Mouse (Mus musculus) olfactory bulb, adult 2 months (tissue): ENCODE data around the gene Epha3. TPM values are rescaled to one million over a fixed set of nuclear protein-coding genes. Genes with fewer than 3 reads are reported as not detected.

ENCODE experiments used
- H3K27ac ChIP-seq: fragments of 200-500 bp; 2 replicates; pipeline ENCODE4 v1.5.1; 2012; ENCODE audit warnings: low read depth, low read length; ENCODE audit not compliant: insufficient read depth
- H3K4me1 ChIP-seq: fragments of 200-500 bp; 2 replicates; pipeline ENCODE4 v1.6.1; 2012; ENCODE audit warnings: low read length; ENCODE audit not compliant: control insufficient read depth, insufficient read depth
- H3K4me3 ChIP-seq: fragments of 200-500 bp; 2 replicates; pipeline ENCODE4 v1.5.1; 2012; ENCODE audit warnings: mild to moderate bottlenecking, low read depth, low read length, moderate library complexity; ENCODE audit not compliant: insufficient read depth
- CTCF ChIP-seq: fragments of 200-500 bp; IDR thresholded peaks from 2 replicates; pipeline ENCODE4 v1.5.1; 2012; ENCODE audit warnings: low read depth, mild to moderate bottlenecking, low read length, moderate library complexity; ENCODE audit not compliant: insufficient read depth
- POLR2A ChIP-seq: fragments of 200-500 bp; IDR thresholded peaks from 2 replicates; pipeline ENCODE4 v1.6.1; 2012; ENCODE audit warnings: mild to moderate bottlenecking, low read depth, low read length, moderate library complexity; ENCODE audit not compliant: insufficient read depth
- WGBS: fragments of 180-500 bp; shearing (Covaris S2); methylation state at CpG from one replicate; pipeline ENCODE4 v1.1.7; 2018; 5-methylcytosine and 5-hydroxymethylcytosine counted together
- polyA plus RNA-seq: library from polyadenylated mRNA; stranded (reverse); fragments of >200 nt; gene quantifications from 2 replicates; pipeline ENCODE4 v1.2.4, GENCODE M21; 2012; ENCODE audit warnings: low replicate concordance; ENCODE audit not compliant: missing spikeins, insufficient read depth, insufficient read length

Gene Epha3
- polyA plus RNA-seq, 1 experiment, result not detected

- TF ChIP-seq POLR2A (no peak), CTCF (no peak)
- Histone ChIP-seq H3K4me1 (0 out of 2 replicates have a peak, but pooled peaks cover 2% of the 10 kb centered on the region), H3K27ac (no peak overlapping the region), H3K4me3 (no peak overlapping the region)
- 57% methylated on average over 4 of the region's 4 CpGs for WGBS
Measured at GRCm38 (mm10) chr16:63761177-63761576, 102.8 kb downstream of the Epha3 start.

- Histone ChIP-seq H3K4me3 (no peak overlapping the region), H3K27ac (no peak overlapping the region), H3K4me1 (0 out of 2 replicates have a peak, but pooled peaks cover 2% of the 10 kb centered on the region)
- WGBS, result 50% methylated on average over 2 of the region's 2 CpGs
- TF ChIP-seq POLR2A, result no peak
- TF ChIP-seq CTCF, result no peak
Measured at GRCm38 (mm10) chr16:63760112-63760511, 103.9 kb downstream of the Epha3 start.

GRCm38 (mm10) chr16:63753052-63753451, 110.9 kb downstream of the Epha3 start:
- TF ChIP-seq POLR2A (no peak), CTCF (no peak)
- 14% methylated on average over 3 of the region's 3 CpGs for WGBS
- H3K4me3 ChIP-seq, result no peak overlapping the region
- H3K4me1 ChIP-seq, result no peaks in the 10 kb centered on the region
- H3K27ac ChIP-seq, result 0 out of 2 replicates have a peak overlapping the region, but pooled peaks have one; percentile 70

GRCm38 (mm10) chr16:63747817-63748216, 116.2 kb downstream of the Epha3 start:
- Histone ChIP-seq H3K4me1 (no peaks in the 10 kb centered on the region), H3K4me3 (no peak overlapping the region), H3K27ac (no peak overlapping the region)
- TF ChIP-seq POLR2A, result no peak
- TF ChIP-seq CTCF, result no peak
- WGBS, result 65% methylated on average over 2 of the region's 2 CpGs

GRCm38 (mm10) chr16:63745465-63745864, 118.5 kb downstream of the Epha3 start:
- Histone ChIP-seq H3K4me3 (no peak overlapping the region), H3K4me1 (no peaks in the 10 kb centered on the region), H3K27ac (no peak overlapping the region)
- TF ChIP-seq CTCF (no peak), POLR2A (no peak)
- 71% methylated on average over 5 of the region's 5 CpGs for WGBS

GRCm38 (mm10) chr16:63743208-63743854, 120.6 kb downstream of the Epha3 start:
- no peak overlapping the region for H3K4me3 ChIP-seq
- 71% methylated on average over 9 of the region's 9 CpGs for WGBS
- TF ChIP-seq CTCF (no peak), POLR2A (no peak)
- no peaks in the 10 kb centered on the region for H3K4me1 ChIP-seq
- H3K27ac ChIP-seq, result no peak overlapping the region

- Histone ChIP-seq H3K27ac (no peak overlapping the region), H3K4me1 (no peaks in the 10 kb centered on the region), H3K4me3 (no peak overlapping the region)
- TF ChIP-seq CTCF (no peak), POLR2A (no peak)
- 49% methylated on average over 1 of the region's 1 CpGs for WGBS
Measured at GRCm38 (mm10) chr16:63719235-63719634, 144.7 kb downstream of the Epha3 start.

- no peaks in the 10 kb centered on the region for H3K4me1 ChIP-seq
- no peak for TF ChIP-seq POLR2A
- no peak for TF ChIP-seq CTCF
- no peak overlapping the region for H3K4me3 ChIP-seq
- 93% methylated on average over 4 of the region's 4 CpGs for WGBS
- H3K27ac ChIP-seq, result no peak overlapping the region
Measured at GRCm38 (mm10) chr16:63717317-63717716, 146.7 kb downstream of the Epha3 start.

GRCm38 (mm10) chr16:63706912-63707868, 156.8 kb downstream of the Epha3 start:
- 82% methylated on average over 17 of the region's 17 CpGs for WGBS
- TF ChIP-seq CTCF (no peak), POLR2A (no peak)
- Histone ChIP-seq H3K27ac (no peak overlapping the region), H3K4me3 (no peak overlapping the region), H3K4me1 (no peaks in the 10 kb centered on the region)
